Mouse (Mus musculus): ENCODE measurements around the gene Olfr222. TPM values are rescaled to one million over a fixed set of nuclear protein-coding genes. Genes with fewer than 3 reads are reported as not detected.

Gene Olfr222
- polyA plus RNA-seq, 1 experiment from 2014 or later = not detected

GRCm38 (mm10) chr11:59584539-59584938 is 8.5 kb upstream of the Olfr222 start:
- no peak for ATAC-seq (ENCODE audit: low FRiP score)
- H3K27ac ChIP-seq = no peak overlapping the region
- no peaks in the 10 kb centered on the region for H3K36me3 ChIP-seq
- no peak overlapping the region for H3K4me3 ChIP-seq
- no peaks in the 10 kb centered on the region for H3K4me1 ChIP-seq (replicated peaks)
- no peaks in the 10 kb centered on the region for H3K27me3 ChIP-seq
- no peaks in the 10 kb centered on the region for H3K9me3 ChIP-seq
- H3K9ac ChIP-seq = no peak overlapping the region
- H3K4me2 ChIP-seq = no peak overlapping the region
- 40% methylated on average over 6 of the region's 6 CpGs for WGBS

DNA sequence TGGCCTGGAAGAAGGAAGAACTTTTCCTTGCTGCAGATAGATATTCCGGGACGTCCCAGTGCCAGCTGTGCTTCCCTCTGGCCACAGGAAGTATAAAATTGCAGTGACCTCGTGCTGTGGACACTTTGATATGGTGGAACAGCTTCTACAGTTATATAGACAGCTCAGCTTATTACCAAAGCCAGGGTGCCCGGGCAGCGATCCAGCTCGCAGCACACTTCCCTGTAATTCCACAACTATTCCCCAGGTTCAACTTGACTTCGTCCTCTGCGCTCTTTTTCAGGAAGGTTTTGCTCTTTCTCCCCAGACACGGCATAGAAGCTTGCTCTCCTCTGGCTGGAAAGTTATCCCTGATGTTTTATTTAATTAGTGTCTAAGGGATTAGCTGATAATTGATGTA is 309 bp downstream of the Olfr222 start:
- no peaks in the 10 kb centered on the region for H3K4me1 ChIP-seq (replicated peaks)
- no peak overlapping the region for H3K4me3 ChIP-seq
- H3K9ac ChIP-seq = no peak overlapping the region
- no peak for ATAC-seq (ENCODE audit: low FRiP score)
- WGBS = 74% methylated on average over 9 of the region's 9 CpGs
- 0 out of 2 replicates have a peak, but pooled peaks cover 8% of the 10 kb centered on the region for H3K27me3 ChIP-seq
- H3K36me3 ChIP-seq = no peaks in the 10 kb centered on the region
- no peak overlapping the region for H3K4me2 ChIP-seq
- no peak overlapping the region for H3K27ac ChIP-seq
- H3K9me3 ChIP-seq = no peaks in the 10 kb centered on the region

GRCm38 (mm10) chr11:59569306-59569705 is 6.7 kb downstream of the Olfr222 start:
- no peak overlapping the region for H3K27ac ChIP-seq
- no peak overlapping the region for H3K9ac ChIP-seq
- no peak for ATAC-seq (ENCODE audit: low FRiP score)
- no peak overlapping the region for H3K4me3 ChIP-seq
- no peaks in the 10 kb centered on the region for H3K9me3 ChIP-seq
- WGBS = 62% methylated on average over 3 of the region's 3 CpGs
- H3K4me2 ChIP-seq = no peak overlapping the region
- no peaks in the 10 kb centered on the region for H3K4me1 ChIP-seq (replicated peaks)
- H3K27me3 ChIP-seq = 0 out of 2 replicates have a peak, but pooled peaks cover 8% of the 10 kb centered on the region
- no peaks in the 10 kb centered on the region for H3K36me3 ChIP-seq

DNA sequence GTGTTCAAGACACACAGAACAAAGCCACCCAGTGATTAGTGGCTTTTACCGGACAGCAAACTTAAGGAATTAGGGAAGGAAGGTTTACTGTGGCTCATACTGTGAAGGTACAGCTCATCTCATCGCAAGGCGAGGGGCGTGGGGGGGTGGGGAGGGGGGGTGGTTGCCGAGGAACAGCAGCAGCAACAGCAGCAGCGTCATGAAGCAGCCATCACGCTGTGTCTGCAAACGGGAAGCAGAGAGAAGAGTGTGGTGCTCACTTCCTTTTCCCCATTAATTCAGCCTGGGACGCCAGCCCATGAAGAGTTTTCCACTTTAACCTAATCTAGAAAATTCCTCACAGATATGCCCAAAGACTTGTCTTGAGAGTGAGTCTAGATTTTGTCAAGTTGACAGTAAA is 13.2 kb downstream of the Olfr222 start:
- H3K4me3 ChIP-seq = no peak overlapping the region
- no peaks in the 10 kb centered on the region for H3K4me1 ChIP-seq (replicated peaks)
- no peaks in the 10 kb centered on the region for H3K27me3 ChIP-seq
- 67% methylated on average over 9 of the region's 9 CpGs for WGBS
- no peaks in the 10 kb centered on the region for H3K36me3 ChIP-seq
- H3K27ac ChIP-seq = no peak overlapping the region
- H3K4me2 ChIP-seq = no peak overlapping the region
- ATAC-seq (ENCODE audit: low FRiP score) = no peak
- H3K9me3 ChIP-seq = no peaks in the 10 kb centered on the region
- H3K9ac ChIP-seq = no peak overlapping the region

DNA sequence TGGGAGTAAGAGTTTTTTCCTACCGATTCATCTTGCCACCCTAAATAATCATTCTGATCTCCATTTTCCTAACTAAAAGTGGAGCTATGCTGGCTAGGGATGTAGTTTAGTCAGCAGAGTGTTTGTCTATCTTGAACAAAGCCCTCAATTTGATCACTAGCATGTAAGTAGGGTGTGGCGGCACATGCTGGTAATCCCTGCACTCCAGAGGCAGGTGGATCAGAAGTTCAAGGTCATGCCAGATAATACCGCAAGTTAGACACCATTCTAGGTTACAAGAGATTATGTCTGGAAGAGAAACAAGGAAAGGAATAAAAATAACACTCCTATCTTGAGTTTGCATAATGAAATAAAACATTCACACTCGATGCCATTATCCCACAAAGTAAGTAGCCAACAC is 13.7 kb downstream of the Olfr222 start:
- no peak for ATAC-seq (ENCODE audit: low FRiP score)
- Histone ChIP-seq H3K4me3 (no peak overlapping the region), H3K9ac (no peak overlapping the region), H3K4me1 (replicated peaks) (no peaks in the 10 kb centered on the region), H3K9me3 (no peaks in the 10 kb centered on the region), H3K27ac (no peak overlapping the region), H3K27me3 (no peaks in the 10 kb centered on the region), H3K4me2 (no peak overlapping the region), H3K36me3 (no peaks in the 10 kb centered on the region)
- 97% methylated on average over 4 of the region's 4 CpGs for WGBS

DNA sequence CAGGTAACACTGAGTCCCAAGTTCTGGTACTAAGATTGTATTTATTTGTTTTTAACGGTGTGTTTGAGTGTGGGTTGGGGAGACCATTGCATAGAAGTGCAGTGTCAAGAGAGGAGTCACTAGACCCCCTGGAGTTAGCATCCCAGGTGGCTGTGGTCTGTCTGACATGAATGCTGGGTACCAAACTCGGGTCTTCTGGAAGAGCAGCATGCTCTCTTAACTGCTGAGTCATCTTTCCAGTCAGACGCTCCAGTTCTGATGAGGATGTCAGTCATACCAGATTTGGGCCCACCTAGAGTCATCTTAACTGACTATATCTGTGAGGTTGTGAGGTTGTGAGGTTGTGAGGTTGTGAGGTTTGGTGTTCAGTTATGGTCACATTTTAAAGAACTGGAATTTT is 15.1 kb downstream of the Olfr222 start:
- H3K4me3 ChIP-seq = no peak overlapping the region
- no peak overlapping the region for H3K4me2 ChIP-seq
- H3K27ac ChIP-seq = no peak overlapping the region
- no peaks in the 10 kb centered on the region for H3K27me3 ChIP-seq
- H3K36me3 ChIP-seq = no peaks in the 10 kb centered on the region
- H3K9ac ChIP-seq = no peak overlapping the region
- no peaks in the 10 kb centered on the region for H3K4me1 ChIP-seq (replicated peaks)
- ATAC-seq (ENCODE audit: low FRiP score) = no peak
- WGBS = 77% methylated on average over 3 of the region's 3 CpGs
- no peaks in the 10 kb centered on the region for H3K9me3 ChIP-seq

DNA sequence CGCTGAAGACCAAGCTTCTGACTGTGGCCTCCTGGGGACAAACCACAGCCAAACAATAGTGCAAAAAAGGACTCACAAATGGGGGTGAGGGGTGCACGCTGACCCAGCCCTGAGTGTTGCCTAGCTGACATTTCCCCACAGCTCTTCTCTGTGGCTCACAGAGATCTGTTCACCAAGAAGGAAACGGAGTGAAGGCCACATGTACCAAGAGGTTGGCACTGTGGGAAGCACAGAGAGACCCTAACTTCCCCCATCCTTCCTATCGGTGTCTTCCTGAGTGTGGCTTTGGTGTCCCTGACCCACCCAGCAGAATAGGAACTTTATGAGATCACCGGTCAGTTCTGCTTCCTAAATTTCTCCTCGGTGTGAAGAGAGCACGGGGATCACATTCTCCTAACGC is 21.5 kb downstream of the Olfr222 start:
- WGBS = 75% methylated on average over 8 of the region's 8 CpGs
- H3K9ac ChIP-seq = no peak overlapping the region
- no peak overlapping the region for H3K4me2 ChIP-seq
- no peak overlapping the region for H3K4me3 ChIP-seq
- H3K4me1 ChIP-seq (replicated peaks) = no peaks in the 10 kb centered on the region
- ATAC-seq (ENCODE audit: low FRiP score) = no peak
- H3K27me3 ChIP-seq = no peaks in the 10 kb centered on the region
- no peak overlapping the region for H3K27ac ChIP-seq
- no peaks in the 10 kb centered on the region for H3K36me3 ChIP-seq
- H3K9me3 ChIP-seq = no peaks in the 10 kb centered on the region

GRCm38 (mm10) chr11:59554127-59554526 is 21.9 kb downstream of the Olfr222 start:
- Histone ChIP-seq H3K36me3 (no peaks in the 10 kb centered on the region), H3K4me1 (replicated peaks) (no peaks in the 10 kb centered on the region), H3K4me3 (no peak overlapping the region), H3K27me3 (no peaks in the 10 kb centered on the region), H3K9ac (no peak overlapping the region), H3K4me2 (no peak overlapping the region), H3K9me3 (no peaks in the 10 kb centered on the region), H3K27ac (no peak overlapping the region)
- no peak for ATAC-seq (ENCODE audit: low FRiP score)
- 95% methylated on average over 11 of the region's 11 CpGs for WGBS

DNA sequence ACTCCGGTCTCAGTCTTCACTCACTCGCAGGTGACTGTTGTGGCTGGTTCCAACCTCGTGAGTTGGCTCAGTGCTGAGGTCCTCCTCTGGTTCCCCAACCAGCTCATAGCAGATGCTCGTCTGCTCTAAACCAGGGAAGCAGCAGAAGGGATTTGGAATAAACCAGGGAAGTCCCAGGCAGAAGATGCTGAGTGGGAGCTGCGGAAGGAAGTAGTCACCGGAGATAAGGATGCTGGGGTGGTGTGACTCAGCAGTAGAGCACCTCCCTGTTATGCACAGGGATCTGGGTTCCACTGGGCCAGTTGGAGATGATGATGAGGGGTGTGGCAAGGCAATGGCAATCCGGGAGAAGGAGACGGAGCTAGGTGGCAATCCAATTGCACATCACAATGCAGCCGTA is 32.0 kb downstream of the Olfr222 start:
- Histone ChIP-seq H3K9ac (no peak overlapping the region), H3K27me3 (no peaks in the 10 kb centered on the region), H3K4me1 (replicated peaks) (0 out of 2 replicates have a peak, but pooled peaks cover 4% of the 10 kb centered on the region), H3K27ac (no peak overlapping the region), H3K36me3 (no peaks in the 10 kb centered on the region), H3K9me3 (no peaks in the 10 kb centered on the region), H3K4me2 (no peak overlapping the region), H3K4me3 (no peak overlapping the region)
- 89% methylated on average over 9 of the region's 9 CpGs for whole genome bisulfite sequencing
- ATAC-seq (ENCODE audit: low FRiP score) = no peak

DNA sequence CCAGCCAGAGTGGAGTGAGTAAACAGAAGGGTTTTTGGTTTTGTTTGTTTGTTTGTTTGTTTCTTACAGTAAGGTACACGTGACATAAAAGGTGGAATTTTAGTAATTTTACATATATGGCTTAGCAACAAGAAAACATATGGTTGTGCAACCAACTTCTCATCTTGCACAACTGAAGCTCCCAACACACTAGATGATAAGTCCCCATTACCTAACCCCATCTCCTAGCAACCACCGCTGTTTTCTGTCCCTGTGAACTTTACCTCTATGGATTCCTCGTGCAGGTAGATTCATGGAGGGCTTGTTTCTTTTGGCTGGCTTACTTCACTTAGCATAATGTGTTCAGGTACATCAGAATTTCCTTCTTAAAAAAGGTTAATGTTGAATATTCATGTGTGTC is 32.7 kb downstream of the Olfr222 start:
- Histone ChIP-seq H3K36me3 (no peaks in the 10 kb centered on the region), H3K4me3 (no peak overlapping the region), H3K4me1 (replicated peaks) (0 out of 2 replicates have a peak, but pooled peaks cover 4% of the 10 kb centered on the region), H3K27me3 (no peaks in the 10 kb centered on the region), H3K9ac (no peak overlapping the region), H3K9me3 (no peaks in the 10 kb centered on the region), H3K4me2 (no peak overlapping the region), H3K27ac (no peak overlapping the region)
- no peak for ATAC-seq (ENCODE audit: low FRiP score)
- 90% methylated on average over 3 of the region's 3 CpGs for WGBS

DNA sequence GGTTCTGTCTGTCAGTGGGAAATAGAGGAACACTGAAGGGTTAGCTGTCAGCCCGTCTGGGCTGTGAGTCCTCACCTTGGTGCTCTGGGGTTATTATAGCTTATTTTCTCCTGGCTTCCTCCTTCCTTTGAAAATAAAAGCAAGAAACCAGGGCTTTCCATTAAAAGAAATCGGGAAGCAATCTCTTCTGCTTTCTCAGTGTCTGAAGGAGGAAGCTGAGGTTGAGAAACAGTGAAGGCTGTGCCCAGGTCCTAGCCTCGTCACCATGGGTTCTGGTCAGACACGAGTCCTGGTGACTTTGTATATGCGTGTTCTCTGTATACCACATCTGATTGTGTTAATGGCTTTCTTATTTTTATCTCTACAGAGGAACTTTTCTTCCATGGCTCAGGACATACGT is 33.6 kb downstream of the Olfr222 start:
- Histone ChIP-seq H3K4me2 (no peak overlapping the region), H3K4me3 (no peak overlapping the region), H3K9ac (no peak overlapping the region), H3K4me1 (replicated peaks) (0 out of 2 replicates have a peak, but pooled peaks cover 4% of the 10 kb centered on the region), H3K27ac (no peak overlapping the region), H3K9me3 (no peaks in the 10 kb centered on the region), H3K27me3 (no peaks in the 10 kb centered on the region), H3K36me3 (no peaks in the 10 kb centered on the region)
- no peak for ATAC-seq (ENCODE audit: low FRiP score)
- 87% methylated on average over 6 of the region's 6 CpGs for WGBS

DNA sequence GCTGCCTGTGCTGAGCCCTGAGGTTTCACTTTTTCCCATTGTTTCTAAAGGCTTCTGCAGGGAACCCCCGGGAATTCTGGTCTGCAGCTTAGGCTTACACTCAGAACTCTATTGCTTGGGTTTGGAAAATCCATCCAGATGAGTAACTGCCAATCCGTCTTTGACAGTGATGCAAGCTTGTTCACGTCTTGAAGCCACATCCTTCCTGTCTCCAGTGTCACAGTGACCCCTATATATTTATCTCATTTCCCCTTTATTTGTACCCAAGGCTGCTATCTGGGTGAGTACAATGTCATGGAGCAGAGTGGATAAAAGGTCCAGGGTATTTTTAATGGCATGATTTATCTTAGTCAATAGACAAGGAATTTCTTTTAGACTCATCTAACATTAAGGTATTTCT is 34.7 kb downstream of the Olfr222 start, which contains the start of gene Nlrp3:
Nlrp3 (plus strand) TSS at position 245 of the 400 bp plus-strand sequence.
- 58% methylated on average over 3 of the region's 3 CpGs for WGBS
- H3K27ac ChIP-seq = no peak within 1 kb of the TSS
- H3K9ac ChIP-seq = no peak within 1 kb of the TSS
- H3K4me1 ChIP-seq (replicated peaks) = 0 out of 2 replicates have a peak, but pooled peaks cover 4% of the 10 kb centered on the region
- no peak for ATAC-seq (ENCODE audit: low FRiP score)
- no peaks in the 10 kb centered on the region for H3K36me3 ChIP-seq
- H3K27me3 ChIP-seq = no peaks in the 10 kb centered on the region
- no peaks in the 10 kb centered on the region for H3K9me3 ChIP-seq
- no peak within 1 kb of the TSS for H3K4me2 ChIP-seq
- H3K4me3 ChIP-seq = no peak within 1 kb of the TSS

GRCm38 (mm10) chr11:59540123-59540522 is 35.9 kb downstream of the Olfr222 start:
- WGBS = 81% methylated on average over 3 of the region's 3 CpGs

More at GRCm38 (mm10) chr11:59540123-59540522, 35.9 kb downstream of the Olfr222 start:
- Histone ChIP-seq H3K4me2 (no peak overlapping the region), H3K4me1 (replicated peaks) (0 out of 2 replicates have a peak, but pooled peaks cover 4% of the 10 kb centered on the region), H3K9me3 (no peaks in the 10 kb centered on the region), H3K27me3 (no peaks in the 10 kb centered on the region), H3K27ac (no peak overlapping the region), H3K36me3 (no peaks in the 10 kb centered on the region), H3K9ac (no peak overlapping the region), H3K4me3 (no peak overlapping the region)
- no peak for ATAC-seq (ENCODE audit: low FRiP score)
